Mouse (Mus musculus) adrenal gland, adult 2 months (tissue): ENCODE data around the gene Card9. TPM values are rescaled to one million over a fixed set of nuclear protein-coding genes. Genes with fewer than 3 reads are reported as not detected.

Source experiments
- DNase-seq: peaks from one replicate; pipeline ENCODE4 v3.0.0; 2021
- polyA plus RNA-seq: library from polyadenylated mRNA; depleted of rRNA; stranded (reverse); fragments of >200 nt; gene quantifications from 2 replicates; pipeline ENCODE4 v1.2.3, GENCODE M21; 2012
- total RNA-seq, 2 experiments: library from RNA; stranded (reverse); gene quantifications; 2 replicates each; pipeline ENCODE4 v1.2.3; 2021

Card9 gene
- total and polyA plus RNA-seq, 3 experiments, result 1.3 to 5.0 (median 1.7) TPM

DNA sequence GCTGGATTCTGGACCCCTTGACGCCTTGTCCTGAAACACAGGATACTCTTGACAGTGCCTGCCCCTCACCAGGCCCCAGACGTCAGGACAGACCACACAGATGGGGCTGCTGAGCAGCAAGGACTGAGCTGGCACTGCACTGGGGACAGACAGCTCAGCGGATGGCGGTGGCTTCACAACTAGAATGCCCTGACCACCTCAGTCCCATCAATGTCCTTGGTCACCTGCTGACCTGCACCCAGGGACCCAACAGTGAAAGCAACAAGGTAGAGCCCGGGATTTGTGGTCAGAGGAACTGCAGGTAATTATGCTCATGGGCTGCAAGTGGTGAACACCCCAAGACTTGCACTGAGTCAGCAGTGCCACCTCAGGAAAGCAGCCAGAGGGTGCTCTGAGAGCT is 2.3 kb upstream of the Card9 start:
- DNase-seq, result no peak

DNA sequence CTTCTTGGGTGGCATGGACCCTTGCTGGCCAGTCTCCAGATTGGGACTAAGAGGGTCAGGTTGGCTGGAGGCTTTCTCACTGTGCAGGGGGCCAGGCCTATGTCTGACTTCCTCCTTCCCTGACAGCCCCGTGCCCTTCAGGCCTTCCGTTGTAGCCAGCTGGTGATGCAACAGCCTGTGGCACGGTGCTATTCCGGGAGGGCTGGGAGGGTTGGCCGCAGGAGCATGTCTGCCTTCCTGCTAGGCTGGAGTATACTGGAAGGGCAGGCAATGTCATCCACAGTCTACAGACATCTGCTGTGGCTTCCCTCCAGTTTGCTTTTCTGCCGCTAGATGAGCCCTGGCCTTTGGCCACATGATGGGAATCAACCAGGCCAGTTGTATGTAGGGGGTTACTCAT is 735 bp downstream of the Card9 start:
- DNase-seq, result no peak

- no peak for DNase-seq
These were observed 1.9 kb downstream of the Card9 start for GRCm38 (mm10) chr2:26358667-26359320.

GRCm38 (mm10) chr2:26357484-26357883 is 3.2 kb downstream of the Card9 start:
- DNase-seq, result no peak

DNA sequence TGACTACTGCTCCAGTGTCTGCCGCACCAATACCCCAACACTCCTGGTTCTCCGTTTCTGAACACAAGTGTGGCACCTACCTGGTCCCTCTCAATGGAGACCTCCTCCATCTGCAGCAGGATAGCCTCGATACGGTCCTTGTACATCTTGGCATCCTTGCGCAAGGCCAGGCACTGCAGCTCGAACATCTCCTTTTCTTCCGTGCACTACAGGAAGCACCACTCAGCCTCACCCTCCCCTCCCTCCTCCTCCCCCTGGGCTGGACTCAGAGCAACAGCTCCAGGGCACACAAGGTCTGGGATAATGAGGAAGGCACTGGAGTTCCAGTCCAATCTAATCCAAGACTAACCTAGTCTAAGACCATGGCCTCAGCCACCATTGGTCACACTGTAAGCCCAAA is 4.0 kb downstream of the Card9 start:
- DNase-seq, result no peak

- DNase-seq, result no peak
These were observed 4.5 kb downstream of the Card9 start for GRCm38 (mm10) chr2:26356231-26356630.

DNA sequence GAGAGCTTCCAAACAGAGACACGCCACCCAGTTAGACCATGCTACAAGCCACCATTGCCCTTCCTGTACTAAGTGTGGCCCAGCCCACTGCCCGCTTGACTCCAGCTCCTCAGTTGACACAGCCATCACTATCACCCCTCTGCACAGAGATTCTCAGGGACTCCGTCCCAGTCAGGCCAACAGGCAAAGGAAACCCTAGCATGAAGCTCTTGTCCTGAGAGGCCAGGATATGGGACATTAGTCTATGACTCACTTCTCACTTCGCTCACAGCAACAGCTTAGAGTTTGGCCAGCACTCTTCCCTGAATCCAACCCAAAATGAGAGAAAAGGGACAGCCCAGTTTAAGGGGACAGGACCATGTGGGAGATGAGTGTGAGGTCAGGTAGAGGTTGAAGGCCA is 6.3 kb downstream of the Card9 start:
- no peak for DNase-seq

DNA sequence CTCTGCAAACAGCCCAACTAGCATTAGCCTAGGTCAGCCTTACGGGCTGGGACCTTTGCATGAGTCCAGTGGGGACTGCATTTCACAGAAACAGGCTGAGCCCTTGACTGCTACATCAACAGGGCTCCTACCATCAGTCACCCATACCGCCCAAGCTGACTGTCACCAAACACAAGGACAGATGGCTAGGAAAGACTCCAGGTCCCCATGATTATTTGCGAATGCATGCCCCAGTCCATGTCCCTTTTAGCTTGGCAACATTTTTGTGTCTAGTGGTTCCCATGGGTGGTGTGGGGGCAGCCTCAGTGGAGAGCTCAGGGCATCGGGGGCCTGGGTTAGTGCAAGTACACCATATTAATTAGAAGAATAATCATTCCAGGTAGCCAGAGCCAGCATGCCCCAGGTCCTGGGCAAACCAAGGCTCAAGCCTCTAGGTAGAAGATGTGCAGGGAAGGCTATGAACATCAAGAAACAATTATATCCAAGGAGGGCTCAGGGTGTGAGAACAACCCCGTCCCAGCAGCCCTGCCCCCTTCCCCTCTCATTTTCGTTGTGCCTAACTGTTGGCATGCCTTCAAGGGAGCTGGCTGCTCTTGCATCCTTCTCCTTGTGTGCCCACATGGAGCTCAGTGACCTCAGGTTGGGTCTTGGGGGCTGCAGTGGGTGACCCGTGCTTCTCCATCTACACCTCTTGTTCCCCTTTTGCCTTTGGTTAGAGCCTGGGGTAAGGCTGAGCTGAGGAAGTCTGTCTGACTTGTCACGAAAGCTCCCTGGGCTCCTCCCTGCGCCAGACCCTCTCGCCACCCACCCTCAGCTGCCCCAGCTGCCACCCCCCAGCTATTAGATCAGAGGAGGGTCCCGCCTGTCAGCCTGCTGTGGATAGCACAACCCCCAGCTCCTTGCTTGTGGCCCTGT is 7.4 kb downstream of the Card9 start:
- no peak for DNase-seq

- DNase-seq, result no peak
These were observed 8.3 kb downstream of the Card9 start for GRCm38 (mm10) chr2:26352291-26352910.

GRCm38 (mm10) chr2:26351358-26352290 is 9.1 kb downstream of the Card9 start, which contains the start of gene Dnlz:
Gene Dnlz (minus strand): TSS chr2:26352110.
- peak; percentile 95 for DNase-seq

DNA sequence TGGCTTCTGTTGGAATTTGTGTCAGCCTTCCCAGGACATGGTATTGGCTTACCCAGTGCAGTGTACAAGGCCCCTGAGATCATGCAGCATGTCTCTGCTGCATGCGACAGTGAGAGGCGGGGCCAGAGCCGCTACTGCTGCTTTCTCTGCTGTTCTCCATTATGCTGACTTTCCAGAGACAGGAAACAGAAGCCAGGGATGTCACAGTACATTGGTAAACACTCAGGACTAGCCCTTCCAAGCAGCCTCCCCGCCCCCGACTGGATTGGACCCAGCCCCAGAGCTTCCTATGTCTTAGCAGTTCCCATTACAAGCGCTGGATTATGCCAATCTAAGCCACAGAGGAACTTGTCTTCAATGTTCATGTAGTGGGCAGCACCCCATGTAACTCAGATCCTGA is 12.5 kb downstream of the Card9 start:
- no peak for DNase-seq

- peak; percentile 56 for DNase-seq
These were observed 17.9 kb downstream of the Card9 start for GRCm38 (mm10) chr2:26342609-26343490.

DNA sequence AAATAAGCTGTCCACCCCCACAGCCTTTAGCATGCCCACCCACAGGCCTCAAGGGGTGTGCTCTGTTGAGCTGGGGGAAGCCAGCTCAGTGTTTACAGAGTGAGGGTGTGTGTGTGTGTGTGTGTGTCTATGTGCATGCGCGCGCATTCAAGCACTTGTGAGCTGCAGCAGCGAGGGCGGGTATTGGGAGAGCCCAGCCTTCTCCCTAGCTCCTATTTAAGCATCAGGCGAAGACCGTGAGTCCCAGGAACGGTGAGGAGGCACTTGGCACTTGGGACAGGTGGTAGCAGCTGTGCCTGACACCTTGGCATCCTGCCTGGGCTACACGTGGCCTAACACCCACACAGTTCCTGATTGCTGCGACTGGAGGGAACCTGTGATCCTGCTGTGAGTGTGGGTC is 18.7 kb downstream of the Card9 start:
- no peak for DNase-seq

- no peak for DNase-seq
These were observed 19.2 kb downstream of the Card9 start for GRCm38 (mm10) chr2:26341510-26341981.

DNA sequence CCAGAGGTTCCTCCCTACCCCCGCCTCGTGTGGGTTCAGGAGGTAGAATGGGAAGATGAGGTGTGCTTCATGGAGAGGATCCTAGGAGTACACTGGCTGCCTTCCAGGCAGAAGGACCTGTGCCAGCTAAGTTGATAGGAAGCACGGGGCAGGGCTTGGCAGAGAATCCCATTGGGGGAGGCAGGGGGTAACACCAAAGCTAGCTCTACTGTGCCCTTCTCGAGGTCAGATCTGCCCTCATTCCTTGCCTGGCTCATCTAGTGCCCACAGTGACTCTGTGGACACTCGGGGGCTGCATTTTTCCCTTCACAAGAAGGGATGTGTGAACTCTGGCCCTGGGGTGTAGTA is 21.5 kb downstream of the Card9 start:
- DNase-seq, result peak; percentile 72

- DNase-seq, result no peak
These were observed 22.2 kb downstream of the Card9 start for GRCm38 (mm10) chr2:26338302-26339203.

GRCm38 (mm10) chr2:26330702-26331101 is 30.0 kb downstream of the Card9 start:
- no peak for DNase-seq

- DNase-seq, result no peak
These were observed 30.7 kb downstream of the Card9 start for GRCm38 (mm10) chr2:26330056-26330468.

DNA sequence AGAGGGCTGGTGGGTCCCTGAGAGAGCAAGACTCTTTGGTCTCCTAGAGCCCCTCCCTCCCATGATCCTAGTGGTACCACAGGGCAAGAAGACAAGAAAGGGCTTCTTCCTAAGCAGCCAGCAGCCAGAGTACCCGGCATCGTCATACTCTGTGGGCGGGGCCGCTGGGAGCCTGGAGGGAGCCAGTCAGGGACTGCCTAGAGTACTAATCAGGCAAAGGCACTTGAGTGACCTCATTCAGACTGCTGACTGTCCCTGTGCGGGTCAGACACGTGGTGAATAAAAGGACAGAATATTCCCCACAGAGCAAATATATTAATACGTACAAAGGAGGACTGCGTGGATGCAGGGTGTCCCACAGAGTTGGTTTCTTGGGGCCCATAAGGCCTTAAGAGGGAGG is 31.3 kb downstream of the Card9 start:
- peak; percentile 87 for DNase-seq

- DNase-seq, result no peak
These were observed 32.9 kb downstream of the Card9 start for GRCm38 (mm10) chr2:26327852-26328251.
